Mouse (Mus musculus) embryonic facial prominence, embryonic 12.5 days (tissue): ENCODE measurements at regions not wholly inside any gene's neighbourhood (a gene's known extent, or its start where the extent isn't known, plus 50 kb on each side); places are given as distances from the start of the nearest gene placed in this dataset.
A peak's percentile ranks its signal among the peaks of the same experiment; 100 is the strongest.

Experiments
- ATAC-seq: fragments of 200-750 bp; cut with Nextera tagmentation; 2 replicates; pipeline ENCODE4 v1.8.0; 2017; ENCODE audit not compliant: insufficient number of reproducible peaks, insufficient read depth, low FRiP score, low TSS enrichment
- H3K27ac ChIP-seq: fragments of 300-500 bp; sonication (generic); 2 replicates; pipeline ENCODE4 v1.5.1; 2016; ENCODE audit warnings: mild to moderate bottlenecking
- H3K27me3 ChIP-seq: fragments of 300-500 bp; sonication (generic); 2 replicates; pipeline ENCODE4 v1.6.1; 2016; ENCODE audit warnings: mild to moderate bottlenecking, moderate library complexity
- H3K36me3 ChIP-seq: fragments of 300-500 bp; sonication (generic); 2 replicates; pipeline ENCODE4 v1.6.1; 2016; ENCODE audit warnings: mild to moderate bottlenecking
- H3K4me1 ChIP-seq: fragments of 300-500 bp; sonication (generic); 2 replicates; pipeline ENCODE4 v1.6.1; 2016
- H3K4me2 ChIP-seq: fragments of 300-500 bp; sonication (generic); replicated peaks from 2 replicates; pipeline ENCODE4 v1.6.1; 2016; ENCODE audit warnings: mild to moderate bottlenecking, moderate library complexity
- H3K4me3 ChIP-seq: fragments of 300-500 bp; sonication (generic); 2 replicates; pipeline ENCODE4 v1.5.1; 2016; ENCODE audit warnings: mild to moderate bottlenecking
- H3K9ac ChIP-seq: fragments of 300-500 bp; sonication (generic); 2 replicates; pipeline ENCODE4 v1.6.1; 2016; ENCODE audit warnings: mild to moderate bottlenecking, moderate library complexity
- H3K9me3 ChIP-seq: fragments of 300-500 bp; sonication (generic); 2 replicates; pipeline ENCODE4 v1.6.1; 2016; ENCODE audit warnings: mild to moderate bottlenecking, moderate library complexity
- WGBS: fragments of 180-500 bp; shearing (Covaris S2); methylation state at CpG from one replicate; pipeline ENCODE4 v1.1.7; 2016; 5-methylcytosine and 5-hydroxymethylcytosine counted together

DNA sequence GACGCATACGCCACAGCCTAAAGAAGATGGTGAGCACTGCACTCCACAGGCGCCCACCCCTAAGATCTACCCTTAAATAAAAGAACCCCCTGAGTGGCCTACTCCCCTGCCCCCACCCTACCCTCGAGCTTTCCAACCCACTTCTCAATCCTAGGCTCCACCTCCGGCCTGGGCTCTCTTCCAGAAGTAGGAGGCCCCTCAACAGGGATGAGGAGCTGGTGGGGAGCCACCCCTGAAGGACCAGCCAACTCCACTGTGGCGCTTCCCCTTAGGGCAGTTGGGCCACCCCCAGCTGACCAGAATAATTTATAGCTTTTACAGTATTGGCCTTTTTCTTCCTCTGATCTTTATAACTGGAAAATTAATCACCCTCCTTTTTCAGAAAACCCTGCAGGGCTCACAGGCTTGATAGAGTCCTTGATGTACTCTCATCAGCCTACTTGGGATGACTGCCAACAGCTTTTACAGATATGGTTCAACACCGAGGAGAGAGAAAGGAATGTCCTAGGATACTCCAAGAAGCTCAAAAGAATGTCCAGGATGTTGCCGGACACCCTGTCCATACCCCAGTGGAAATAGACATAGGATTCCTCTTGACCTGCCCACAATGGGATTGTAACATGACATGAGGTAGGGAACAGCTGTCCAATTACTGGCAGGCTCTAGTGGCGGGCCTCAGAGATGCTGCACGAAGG lies 220.3 kb upstream of the Col3a1 start:
- Histone ChIP-seq H3K4me3 (no peak overlapping the region), H3K4me2 (no peak overlapping the region), H3K27ac (no peak overlapping the region), H3K4me1 (no peaks in the 10 kb centered on the region), H3K27me3 (no peaks in the 10 kb centered on the region), H3K36me3 (no peaks in the 10 kb centered on the region), H3K9ac (no peak overlapping the region), H3K9me3 (no peaks in the 10 kb centered on the region)
- ATAC-seq, result no peak
- WGBS, result 87% methylated on average over 10 of the region's 10 CpGs

DNA sequence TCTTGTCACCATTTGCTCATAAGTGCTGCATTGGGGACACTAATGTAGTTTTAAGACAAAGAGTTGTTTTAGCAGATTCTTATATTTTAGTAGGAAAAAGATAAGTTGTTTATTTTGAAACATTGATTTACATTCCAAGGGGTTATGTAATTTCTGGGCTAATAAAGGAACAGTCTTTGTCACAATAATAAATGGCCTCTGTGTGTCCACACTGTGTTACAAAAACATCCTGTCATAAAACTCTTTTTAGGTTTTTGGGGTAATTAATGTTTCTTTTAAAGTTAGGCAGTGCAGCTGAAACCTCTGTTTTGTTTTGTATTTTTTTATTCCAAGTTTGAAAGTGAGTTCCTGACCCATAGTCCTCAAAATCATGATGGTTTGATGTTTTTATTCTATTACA lies 210.4 kb upstream of the Col3a1 start:
- Histone ChIP-seq H3K4me1 (no peaks in the 10 kb centered on the region), H3K9ac (no peak overlapping the region), H3K36me3 (no peaks in the 10 kb centered on the region), H3K4me2 (no peak overlapping the region), H3K27ac (no peak overlapping the region), H3K4me3 (no peak overlapping the region), H3K27me3 (no peaks in the 10 kb centered on the region), H3K9me3 (no peaks in the 10 kb centered on the region)
- no peak for ATAC-seq

DNA sequence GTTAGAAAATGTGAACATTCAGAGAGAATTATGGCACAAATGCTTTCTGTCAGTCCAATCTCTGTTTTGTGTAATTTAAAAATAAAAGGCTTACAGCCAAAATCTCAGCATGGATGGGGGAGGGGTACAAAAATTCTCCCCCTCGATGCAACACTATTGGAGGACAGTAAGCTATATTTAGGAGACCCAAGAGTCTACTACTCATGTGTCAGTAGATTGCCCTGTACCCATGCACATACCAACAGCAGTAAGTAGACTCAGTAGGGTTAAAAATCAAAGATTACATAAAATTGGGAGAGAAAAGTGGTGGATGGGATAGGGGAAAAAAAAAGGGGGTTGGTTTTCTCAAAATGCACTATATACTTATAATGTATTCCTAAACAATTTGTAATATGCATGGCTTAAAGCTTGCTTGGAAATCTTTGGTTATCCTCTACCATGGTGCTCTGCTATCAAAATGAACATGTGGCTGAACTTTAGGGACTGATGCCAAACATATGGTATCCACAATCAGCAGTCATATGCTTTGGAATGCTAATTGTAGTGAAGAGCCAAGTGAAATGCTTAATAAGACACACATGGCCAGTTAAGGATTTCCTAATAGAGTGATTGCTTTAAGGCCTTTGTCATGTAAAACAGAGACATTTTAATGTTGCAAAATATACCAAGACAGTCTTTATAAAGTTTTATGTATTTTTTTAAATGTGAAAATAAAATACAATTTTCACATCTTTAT lies 194.8 kb upstream of the Col3a1 start:
- no peak overlapping the region for H3K9ac ChIP-seq
- H3K9me3 ChIP-seq, result no peaks in the 10 kb centered on the region
- H3K4me3 ChIP-seq, result no peak overlapping the region
- WGBS, result 48% methylated on average over 1 of the region's 1 CpGs
- H3K36me3 ChIP-seq, result no peaks in the 10 kb centered on the region
- no peak overlapping the region for H3K4me2 ChIP-seq
- no peaks in the 10 kb centered on the region for H3K4me1 ChIP-seq
- no peak overlapping the region for H3K27ac ChIP-seq
- H3K27me3 ChIP-seq, result no peaks in the 10 kb centered on the region
- ATAC-seq, result peak; percentile 52; the same call in 1 of the 2 replicates

DNA sequence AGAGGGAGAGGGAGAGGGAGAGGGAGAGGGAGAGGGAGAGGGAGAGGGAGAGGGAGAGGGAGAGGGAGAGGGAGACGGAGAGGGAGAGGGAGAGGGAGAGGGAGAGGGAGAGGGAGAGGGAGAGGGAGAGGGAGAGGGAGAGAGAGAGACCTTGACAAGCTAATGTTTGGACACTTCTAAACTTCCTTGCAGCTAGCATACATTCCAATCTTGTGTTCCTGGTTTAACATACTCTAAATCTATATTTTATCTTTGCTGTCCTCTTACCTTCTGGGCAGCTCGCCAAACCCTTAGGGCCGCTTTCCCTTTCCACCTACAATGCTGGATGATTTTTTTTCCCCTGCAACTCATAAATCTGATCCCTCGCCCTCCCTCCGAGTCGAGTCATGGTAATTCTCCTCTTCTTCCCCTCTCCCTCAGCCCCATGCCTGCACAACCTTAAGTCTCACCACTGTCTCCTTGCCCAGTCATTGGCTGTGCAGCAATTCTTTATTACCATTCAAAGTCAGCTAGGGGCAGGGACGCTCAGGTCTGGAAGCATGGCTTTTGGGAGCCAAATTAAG lies 176.1 kb upstream of the Col3a1 start:
- peak; percentile 52; the same call in 1 of the 2 replicates for ATAC-seq
- Histone ChIP-seq H3K36me3 (no peaks in the 10 kb centered on the region), H3K4me1 (no peaks in the 10 kb centered on the region), H3K9ac (no peak overlapping the region), H3K4me3 (no peak overlapping the region), H3K4me2 (no peak overlapping the region), H3K27me3 (no peaks in the 10 kb centered on the region), H3K9me3 (no peaks in the 10 kb centered on the region), H3K27ac (no peak overlapping the region)
- 63% methylated on average over 6 of the region's 7 CpGs for WGBS

DNA sequence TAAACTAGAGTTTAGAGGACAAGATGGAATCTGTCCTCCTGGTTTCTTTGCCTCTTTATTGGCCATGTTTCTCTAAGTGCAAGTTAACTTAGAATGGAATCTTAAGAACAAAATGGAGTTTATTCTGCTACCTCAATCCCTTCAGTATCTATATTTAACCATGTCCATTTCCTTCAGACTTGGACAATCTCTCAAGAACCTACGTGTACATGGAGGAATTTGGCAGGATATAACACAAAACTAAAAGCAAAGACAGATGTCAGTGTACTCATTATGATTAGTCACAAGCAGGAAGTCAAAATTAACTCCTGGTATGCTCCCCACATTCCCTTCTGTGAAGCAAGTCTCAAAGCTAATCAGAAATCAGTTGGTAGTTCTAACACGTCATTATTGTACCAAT lies 164.3 kb upstream of the Col3a1 start:
- no peak for ATAC-seq
- Histone ChIP-seq H3K4me3 (no peak overlapping the region), H3K27ac (no peak overlapping the region), H3K9me3 (no peaks in the 10 kb centered on the region), H3K4me1 (no peaks in the 10 kb centered on the region), H3K27me3 (no peaks in the 10 kb centered on the region), H3K4me2 (no peak overlapping the region), H3K36me3 (no peaks in the 10 kb centered on the region), H3K9ac (no peak overlapping the region)
- 50% methylated on average over 2 of the region's 2 CpGs for WGBS

DNA sequence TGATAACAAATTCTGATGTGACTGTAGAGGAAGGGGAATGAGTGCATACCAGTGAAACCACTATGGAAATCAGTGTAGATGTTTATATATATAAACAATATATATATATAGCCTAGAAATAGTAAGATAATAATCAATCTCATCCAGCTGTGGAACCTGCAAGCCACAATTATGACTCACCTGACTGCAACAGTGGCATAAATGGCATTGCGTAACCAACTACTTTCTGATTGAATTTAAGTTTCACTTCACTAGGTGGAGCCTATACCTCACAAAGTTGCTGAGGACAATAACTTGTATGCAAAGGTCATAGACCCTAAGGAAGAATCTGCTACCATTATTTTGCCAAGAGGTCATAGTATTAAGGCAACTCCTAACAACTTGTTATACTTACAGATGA lies 129.7 kb upstream of the Col3a1 start:
- no peak overlapping the region for H3K4me2 ChIP-seq
- H3K9me3 ChIP-seq, result no peaks in the 10 kb centered on the region
- no peaks in the 10 kb centered on the region for H3K27me3 ChIP-seq
- H3K9ac ChIP-seq, result no peak overlapping the region
- H3K27ac ChIP-seq, result no peak overlapping the region
- no peak overlapping the region for H3K4me3 ChIP-seq
- no peaks in the 10 kb centered on the region for H3K36me3 ChIP-seq
- ATAC-seq, result no peak
- no peaks in the 10 kb centered on the region for H3K4me1 ChIP-seq
- WGBS, result 97% methylated on average over 1 of the region's 1 CpGs

DNA sequence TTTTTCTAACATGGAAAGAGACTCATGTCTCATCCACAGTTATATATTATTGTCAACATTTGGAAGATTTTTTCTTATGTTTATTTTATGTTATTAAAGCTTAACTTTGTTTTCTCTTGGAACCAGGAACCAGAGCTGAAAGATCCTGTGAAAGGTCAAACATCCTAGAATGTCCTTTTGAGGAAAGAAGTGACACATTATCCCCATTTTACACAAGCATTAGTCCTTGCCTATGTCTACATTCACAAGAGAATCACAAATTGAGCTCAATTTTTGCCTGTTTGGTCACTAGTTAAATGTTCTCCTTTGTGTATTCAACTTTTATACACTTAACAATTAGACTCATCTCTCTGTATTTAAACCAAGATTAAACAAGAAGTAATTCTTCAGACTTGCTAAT lies 126.0 kb upstream of the Col3a1 start:
- Histone ChIP-seq H3K9ac (no peak overlapping the region), H3K4me1 (no peaks in the 10 kb centered on the region), H3K4me2 (no peak overlapping the region), H3K36me3 (no peaks in the 10 kb centered on the region), H3K4me3 (no peak overlapping the region), H3K27ac (no peak overlapping the region), H3K9me3 (no peaks in the 10 kb centered on the region), H3K27me3 (no peaks in the 10 kb centered on the region)
- ATAC-seq, result no peak

DNA sequence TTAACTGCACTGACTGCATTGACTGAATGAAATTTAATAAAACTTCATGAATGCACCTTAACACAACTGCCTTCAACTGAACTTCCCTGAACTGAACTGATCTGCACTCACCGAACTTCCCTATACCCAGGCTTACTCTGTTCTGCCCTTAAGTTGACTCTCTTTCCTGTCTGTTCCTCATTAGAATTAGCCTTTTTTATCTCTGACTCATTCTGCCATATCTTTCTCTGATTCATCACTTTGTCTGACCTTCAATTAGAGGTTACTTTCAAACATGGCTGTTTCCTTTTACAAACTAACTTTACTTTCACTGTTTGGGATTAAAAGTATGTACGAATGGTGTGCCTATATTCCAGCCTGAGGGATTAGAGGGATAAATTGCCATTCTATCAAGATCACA lies 103.4 kb upstream of the Col3a1 start:
- Histone ChIP-seq H3K36me3 (no peaks in the 10 kb centered on the region), H3K4me1 (no peaks in the 10 kb centered on the region), H3K4me3 (no peak overlapping the region), H3K9ac (no peak overlapping the region), H3K27me3 (no peaks in the 10 kb centered on the region), H3K27ac (no peak overlapping the region), H3K9me3 (no peaks in the 10 kb centered on the region), H3K4me2 (no peak overlapping the region)
- no peak for ATAC-seq
- WGBS, result 74% methylated on average over 2 of the region's 2 CpGs

DNA sequence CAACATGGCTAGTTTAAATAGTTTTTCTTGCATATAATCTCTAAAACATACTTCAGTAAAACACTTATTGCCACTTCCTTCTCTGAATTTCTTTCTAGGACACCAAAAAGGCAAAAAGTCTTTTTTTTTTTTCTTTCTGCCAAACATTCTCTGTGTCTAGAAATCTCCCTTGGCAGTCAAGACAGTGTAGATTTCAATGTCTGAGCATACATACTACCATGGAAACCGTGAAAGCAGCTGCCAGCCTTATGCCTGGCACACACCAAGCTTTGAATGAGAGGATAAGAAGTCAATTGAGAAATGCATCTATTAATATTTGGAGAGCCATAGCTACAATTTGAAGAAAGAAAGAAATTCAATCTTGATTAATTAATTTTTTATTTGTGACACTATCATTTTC lies 95.1 kb upstream of the Col3a1 start:
- Histone ChIP-seq H3K27me3 (no peaks in the 10 kb centered on the region), H3K4me1 (no peaks in the 10 kb centered on the region), H3K27ac (no peak overlapping the region), H3K9ac (no peak overlapping the region), H3K9me3 (no peaks in the 10 kb centered on the region), H3K4me2 (no peak overlapping the region), H3K36me3 (no peaks in the 10 kb centered on the region), H3K4me3 (no peak overlapping the region)
- WGBS, result 82% methylated on average over 1 of the region's 1 CpGs
- no peak for ATAC-seq
